Mouse (Mus musculus) stomach, postnatal 0 days (tissue): Measurements from ENCODE around the gene Itgb7.

ENCODE experiments used
- CTCF ChIP-seq: IDR thresholded peaks from 2 replicates; pipeline ENCODE4 v1.5.1; 2016; ENCODE audit warnings: antibody characterized with exemption, low read depth, mild to moderate bottlenecking, moderate library complexity
- EP300 ChIP-seq: optimal IDR thresholded peaks from 2 replicates; pipeline ENCODE3; 2016; ENCODE audit warnings: antibody characterized with exemption

- no peak for TF ChIP-seq CTCF
- no peak for TF ChIP-seq EP300
These were observed 48.7 kb downstream of the Itgb7 start for GRCm38 (mm10) chr15:102183076-102183475.
